Mouse (Mus musculus) myocyte (in vitro differentiated cells): Measurements from ENCODE around the gene Cwc22. TPM values are rescaled to one million over a fixed set of nuclear protein-coding genes. Genes with fewer than 3 reads are reported as not detected.

Experiments used
- H3K27me3 ChIP-seq: one replicate; pipeline ENCODE4 v1.6.1; 2011; ENCODE audit not compliant: control insufficient read depth, insufficient read depth, insufficient read length
- H3K36me3 ChIP-seq: one replicate; pipeline ENCODE4 v1.6.1; 2011; ENCODE audit not compliant: control insufficient read depth, insufficient read depth
- H3K4me2 ChIP-seq: one replicate; pipeline ENCODE4 v1.6.1; 2011; ENCODE audit warnings: low read depth, control low read depth
- H3K4me3 ChIP-seq: one replicate; pipeline ENCODE4 v1.5.1; 2011; ENCODE audit warnings: mild to moderate bottlenecking, control low read depth, moderate library complexity
- H3K79me2 ChIP-seq: one replicate; pipeline ENCODE4 v1.6.1; 2011; ENCODE audit not compliant: control insufficient read depth, insufficient read depth
- H3ac ChIP-seq: one replicate; pipeline ENCODE4 v1.6.1; 2011; ENCODE audit not compliant: control insufficient read depth, insufficient read length
- CEBPB ChIP-seq: IDR thresholded peaks from 2 replicates; pipeline ENCODE4 v1.6.1; 2011; ENCODE audit warnings: mild to moderate bottlenecking, moderate library complexity; ENCODE audit not compliant: poor library complexity, insufficient read depth, severe bottlenecking
- E2F4 ChIP-seq: IDR thresholded peaks from one replicate; pipeline ENCODE4 v1.6.1; 2011; ENCODE audit warnings: mild to moderate bottlenecking, control low read depth, moderate library complexity; ENCODE audit not compliant: insufficient read depth
- MAX ChIP-seq: IDR thresholded peaks from one replicate; pipeline ENCODE4 v1.6.1; 2011; ENCODE audit warnings: low read depth, mild to moderate bottlenecking, control low read depth
- MYOD1 ChIP-seq, 3 experiments: IDR thresholded peaks; one replicate each; pipeline ENCODE4 v1.6.1; 2011; ENCODE audit warnings: control low read depth in 2 of 3, low read depth in 2 of 3, mild to moderate bottlenecking in 2 of 3, moderate library complexity in 1 of 3; ENCODE audit not compliant: insufficient read length in 2 of 3, control insufficient read depth in 1 of 3
- MYOG ChIP-seq, 3 experiments: IDR thresholded peaks; one replicate each; pipeline ENCODE4 v1.6.1; 2011; ENCODE audit warnings: control low read depth in 2 of 3, low read depth in 2 of 3, mild to moderate bottlenecking in 2 of 3; ENCODE audit not compliant: insufficient read length in 2 of 3, control insufficient read depth in 1 of 3, insufficient read depth in 1 of 3
- POLR2A ChIP-seq: IDR thresholded peaks from one replicate; pipeline ENCODE4 v1.6.1; 2011; ENCODE audit warnings: low read depth, mild to moderate bottlenecking, control low read depth, moderate library complexity; ENCODE audit not compliant: insufficient read length
- POLR2AphosphoS2 ChIP-seq: IDR thresholded peaks from one replicate; pipeline ENCODE4 v1.6.1; 2011; ENCODE audit warnings: low read depth, control low read depth; ENCODE audit not compliant: insufficient read length
- REST ChIP-seq: IDR thresholded peaks from one replicate; pipeline ENCODE4 v1.6.1; 2011; ENCODE audit warnings: mild to moderate bottlenecking, control low read depth, moderate library complexity; ENCODE audit not compliant: insufficient read depth, insufficient read length
- SRF ChIP-seq: IDR thresholded peaks from one replicate; pipeline ENCODE4 v1.6.1; 2011; ENCODE audit warnings: low read depth; ENCODE audit not compliant: control insufficient read depth, insufficient read length
- TCF12 ChIP-seq: IDR thresholded peaks from one replicate; pipeline ENCODE4 v1.6.1; 2011; ENCODE audit warnings: mild to moderate bottlenecking, control low read depth; ENCODE audit not compliant: poor library complexity, insufficient read depth, severe bottlenecking
- TCF3 ChIP-seq: IDR thresholded peaks from one replicate; pipeline ENCODE4 v1.6.1; 2011; ENCODE audit warnings: low read depth, control low read depth; ENCODE audit not compliant: insufficient read length
- USF1 ChIP-seq: IDR thresholded peaks from one replicate; pipeline ENCODE4 v1.6.1; 2011; ENCODE audit warnings: low read depth, mild to moderate bottlenecking, control low read depth, moderate library complexity
- polyA plus RNA-seq: library from polyadenylated mRNA; unstranded; fragments of >200 nt; fragmentation: generic; extraction: Trizol; gene quantifications from one replicate; pipeline ENCODE4 v1.2.1, GENCODE M21; 2012; ENCODE audit warnings: missing spikeins

Cwc22 gene
- polyA plus RNA-seq, 1 experiment: 8.3 TPM

- Histone ChIP-seq H3K27me3 (no peaks in the 10 kb centered on the region), H3K4me2 (no peak overlapping the region)
These were observed 43.9 kb upstream of the Cwc22 start for GRCm38 (mm10) chr2:77990121-77990520.

GRCm38 (mm10) chr2:77989390-77989789 is 43.2 kb upstream of the Cwc22 start:
- no peak overlapping the region for H3ac ChIP-seq
- H3K79me2 ChIP-seq: no peaks in the 10 kb centered on the region
- H3K27me3 ChIP-seq: no peaks in the 10 kb centered on the region
- TF ChIP-seq E2F4 (no peak), CEBPB (no peak), REST (no peak), MYOD1 (IDR thresholded peaks at IDR 0.05; ENCODE audit: control insufficient read depth in 1 of 3, insufficient read length in 2 of 3, low read depth in 2 of 3) (no peak), MYOG (IDR thresholded peaks at IDR 0.05; ENCODE audit: control insufficient read depth in 1 of 3, insufficient read depth in 1 of 3, insufficient read length in 2 of 3, low read depth in 2 of 3) (no peak), TCF12 (no peak), POLR2AphosphoS2 (no peak), MAX (no peak), TCF3 (no peak), USF1 (no peak), SRF (no peak), POLR2A (no peak)
- H3K36me3 ChIP-seq: no peaks in the 10 kb centered on the region
- H3K4me2 ChIP-seq: no peak overlapping the region
- no peak overlapping the region for H3K4me3 ChIP-seq

More at GRCm38 (mm10) chr2:77990121-77990520, 43.9 kb upstream of the Cwc22 start:
- no peaks in the 10 kb centered on the region for H3K36me3 ChIP-seq
- H3K4me3 ChIP-seq: no peak overlapping the region
- TF ChIP-seq TCF12: no peak
- TF ChIP-seq POLR2A: no peak
- no peak for TF ChIP-seq SRF
- no peak for TF ChIP-seq MAX
- no peak for TF ChIP-seq MYOD1 (IDR thresholded peaks at IDR 0.05; ENCODE audit: control insufficient read depth in 1 of 3, insufficient read length in 2 of 3, low read depth in 2 of 3)
- TF ChIP-seq CEBPB: no peak
- no peak for TF ChIP-seq POLR2AphosphoS2
- TF ChIP-seq TCF3: no peak
- no peak for TF ChIP-seq REST
- TF ChIP-seq E2F4: no peak
- no peaks in the 10 kb centered on the region for H3K79me2 ChIP-seq
- no peak overlapping the region for H3ac ChIP-seq

GRCm38 (mm10) chr2:77985991-77986730 is 40.0 kb upstream of the Cwc22 start:
- H3K36me3 ChIP-seq: no peaks in the 10 kb centered on the region
- H3K4me2 ChIP-seq: no peak overlapping the region
- no peaks in the 10 kb centered on the region for H3K79me2 ChIP-seq
- TF ChIP-seq SRF (no peak), USF1 (no peak)
- H3ac ChIP-seq: no peak overlapping the region
- no peak overlapping the region for H3K4me3 ChIP-seq
- H3K27me3 ChIP-seq: no peaks in the 10 kb centered on the region

- TF ChIP-seq MYOD1 (IDR thresholded peaks at IDR 0.05; ENCODE audit: control insufficient read depth in 1 of 3, insufficient read length in 2 of 3, low read depth in 2 of 3) (no peak), SRF (no peak), TCF12 (no peak), POLR2AphosphoS2 (no peak), POLR2A (no peak), TCF3 (no peak), USF1 (no peak), E2F4 (no peak), MYOG (IDR thresholded peaks at IDR 0.05; ENCODE audit: control insufficient read depth in 1 of 3, insufficient read depth in 1 of 3, insufficient read length in 2 of 3, low read depth in 2 of 3) (no peak), MAX (no peak), REST (no peak), CEBPB (no peak)
- no peaks in the 10 kb centered on the region for H3K36me3 ChIP-seq
- no peak overlapping the region for H3K4me2 ChIP-seq
- no peak overlapping the region for H3ac ChIP-seq
- H3K27me3 ChIP-seq: no peaks in the 10 kb centered on the region
- H3K4me3 ChIP-seq: no peak overlapping the region
- no peaks in the 10 kb centered on the region for H3K79me2 ChIP-seq
These were observed 38.0 kb upstream of the Cwc22 start for GRCm38 (mm10) chr2:77984209-77984608.

- no peak for TF ChIP-seq MYOD1 (IDR thresholded peaks at IDR 0.05; ENCODE audit: control insufficient read depth in 1 of 3, insufficient read length in 2 of 3, low read depth in 2 of 3)
- TF ChIP-seq E2F4: no peak
- no peak for TF ChIP-seq MYOG (IDR thresholded peaks at IDR 0.05; ENCODE audit: control insufficient read depth in 1 of 3, insufficient read depth in 1 of 3, insufficient read length in 2 of 3, low read depth in 2 of 3)
- no peak for TF ChIP-seq POLR2A
These were observed 35.7 kb upstream of the Cwc22 start for GRCm38 (mm10) chr2:77981826-77982225.

More at GRCm38 (mm10) chr2:77981826-77982225, 35.7 kb upstream of the Cwc22 start:
- H3ac ChIP-seq: no peak overlapping the region
- H3K4me3 ChIP-seq: no peak overlapping the region
- no peaks in the 10 kb centered on the region for H3K27me3 ChIP-seq
- no peak overlapping the region for H3K4me2 ChIP-seq
- H3K36me3 ChIP-seq: no peaks in the 10 kb centered on the region
- H3K79me2 ChIP-seq: no peaks in the 10 kb centered on the region
